Mouse (Mus musculus) kidney, embryonic 14.5 days (tissue): ENCODE measurements around the gene Prr5l. TPM values are rescaled to one million over a fixed set of nuclear protein-coding genes. Genes with fewer than 3 reads are reported as not detected.

Source experiments
- ATAC-seq: fragments of 200-750 bp; cut with Nextera tagmentation; 2 replicates; pipeline ENCODE4 v1.8.0; 2017; ENCODE audit warnings: moderate number of reproducible peaks, mild to moderate bottlenecking, moderate TSS enrichment, moderate library complexity; ENCODE audit not compliant: low FRiP score, low TSS enrichment
- H3K27ac ChIP-seq: fragments of 300-500 bp; sonication (generic); 2 replicates; pipeline ENCODE4 v1.5.1; 2014; ENCODE audit warnings: low read depth, mild to moderate bottlenecking, low read length, moderate library complexity, mixed read lengths
- H3K27me3 ChIP-seq: fragments of 300-500 bp; sonication (generic); 2 replicates; pipeline ENCODE4 v1.6.1; 2014; ENCODE audit warnings: mild to moderate bottlenecking, low read length; ENCODE audit not compliant: control insufficient read depth, insufficient read depth
- H3K36me3 ChIP-seq: fragments of 300-500 bp; sonication (generic); 2 replicates; pipeline ENCODE4 v1.6.1; 2014; ENCODE audit warnings: low read length, mixed read lengths; ENCODE audit not compliant: control insufficient read depth, insufficient read depth
- H3K4me1 ChIP-seq: fragments of 300-500 bp; sonication (generic); 2 replicates; pipeline ENCODE4 v1.6.1; 2014; ENCODE audit warnings: low read length, mixed read lengths; ENCODE audit not compliant: control insufficient read depth, insufficient read depth
- H3K4me2 ChIP-seq: fragments of 300-500 bp; sonication (generic); replicated peaks from 2 replicates; pipeline ENCODE4 v1.6.1; 2014; ENCODE audit warnings: low read depth, mild to moderate bottlenecking, low read length
- H3K4me3 ChIP-seq: fragments of 300-500 bp; sonication (generic); 2 replicates; pipeline ENCODE4 v1.5.1; 2014; ENCODE audit warnings: mild to moderate bottlenecking, low read length
- H3K9ac ChIP-seq: fragments of 300-500 bp; sonication (generic); 2 replicates; pipeline ENCODE4 v1.6.1; 2014; ENCODE audit warnings: low read depth, mild to moderate bottlenecking, low read length, moderate library complexity
- H3K9me3 ChIP-seq: fragments of 300-500 bp; sonication (generic); 2 replicates; pipeline ENCODE4 v1.6.1; 2016; ENCODE audit warnings: low read length; ENCODE audit not compliant: control insufficient read depth
- WGBS: fragments of 180-500 bp; shearing (Covaris S2); extraction: QIAGEN DNeasy Blood & Tissue Kit; methylation state at CpG from one replicate; pipeline ENCODE4 v1.1.7; 2014; 5-methylcytosine and 5-hydroxymethylcytosine counted together
- polyA plus RNA-seq: library from polyadenylated mRNA; unstranded; fragments of >200 nt; fragmentation: Nextera tagmentation; extraction: Ambion mirVana; gene quantifications from 2 replicates; pipeline ENCODE4 v1.2.1, GENCODE M21; 2014

Gene Prr5l
- polyA plus RNA-seq, 1 experiment from 2014 or later: 56.8 TPM

DNA sequence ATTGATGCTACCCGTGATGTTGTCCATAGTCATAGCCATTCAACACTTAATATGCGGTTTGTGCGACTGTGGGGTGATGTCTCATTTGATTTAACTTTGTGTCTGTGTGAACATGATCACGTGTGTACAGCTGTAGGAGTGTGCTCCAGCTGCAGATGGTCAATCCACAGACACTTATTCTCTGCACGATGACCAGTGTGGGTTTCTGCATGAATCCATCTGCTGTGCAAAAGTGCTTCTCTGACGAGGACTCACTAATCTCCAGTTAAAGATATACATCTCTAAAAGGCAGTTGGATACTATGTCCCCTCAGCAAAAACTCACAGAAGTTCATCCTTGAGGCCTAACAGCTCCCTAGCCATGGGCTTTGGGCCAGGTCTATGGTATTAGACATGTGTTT is 104.7 kb downstream of the Prr5l start:
- Histone ChIP-seq H3K27me3 (no peaks in the 10 kb centered on the region), H3K9me3 (no peaks in the 10 kb centered on the region), H3K4me3 (no peak overlapping the region), H3K9ac (no peak overlapping the region), H3K4me2 (no peak overlapping the region), H3K36me3 (no peaks in the 10 kb centered on the region; the same call in 1 of the 2 replicates), H3K27ac (no peak overlapping the region), H3K4me1 (no peaks in the 10 kb centered on the region)
- ATAC-seq: no peak
- WGBS: 93% methylated on average over 6 of the region's 6 CpGs

GRCm38 (mm10) chr2:101763503-101763902 is 119.3 kb downstream of the Prr5l start:
- no peak overlapping the region for H3K4me3 ChIP-seq
- 85% methylated on average over 5 of the region's 5 CpGs for WGBS
- no peak overlapping the region for H3K27ac ChIP-seq
- H3K9me3 ChIP-seq: no peaks in the 10 kb centered on the region
- 0 out of 2 replicates have a peak, but pooled peaks cover 5% of the 10 kb centered on the region for H3K4me1 ChIP-seq
- no peaks in the 10 kb centered on the region for H3K27me3 ChIP-seq
- no peak overlapping the region for H3K4me2 ChIP-seq
- no peak for ATAC-seq
- H3K36me3 ChIP-seq: peaks cover 30% of the 10 kb centered on the region
- H3K9ac ChIP-seq: no peak overlapping the region

DNA sequence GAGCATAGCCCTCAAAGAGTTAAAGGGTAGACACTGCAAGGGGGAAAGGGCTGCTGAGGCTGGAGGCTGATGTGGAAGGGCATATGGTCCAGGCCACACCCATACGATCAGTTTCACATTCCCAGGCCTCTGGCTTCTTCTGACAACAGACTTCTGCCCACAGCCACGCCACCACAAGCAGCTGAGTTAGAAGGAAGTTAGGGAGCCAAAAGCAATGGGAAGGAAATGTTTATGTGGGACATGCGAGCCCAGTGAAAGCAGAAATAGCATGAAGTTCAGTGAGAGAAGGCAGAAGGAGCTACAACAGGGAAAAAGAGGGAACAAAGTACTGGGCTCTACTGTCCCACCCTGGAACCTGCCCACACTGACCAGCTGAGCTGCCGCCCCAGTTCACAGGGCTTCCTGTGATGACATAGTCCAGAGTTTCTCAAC is 119.9 kb downstream of the Prr5l start:
- H3K27ac ChIP-seq: no peak overlapping the region
- H3K9me3 ChIP-seq: no peaks in the 10 kb centered on the region
- peak; percentile 41; the same call in 1 of the 2 replicates for ATAC-seq
- H3K27me3 ChIP-seq: no peaks in the 10 kb centered on the region
- WGBS: 44% methylated on average over 4 of the region's 4 CpGs
- no peak overlapping the region for H3K4me3 ChIP-seq
- no peak overlapping the region for H3K9ac ChIP-seq
- 0 out of 2 replicates have a peak, but pooled peaks cover 5% of the 10 kb centered on the region for H3K4me1 ChIP-seq
- no peak overlapping the region for H3K4me2 ChIP-seq
- peaks cover 33% of the 10 kb centered on the region for H3K36me3 ChIP-seq

DNA sequence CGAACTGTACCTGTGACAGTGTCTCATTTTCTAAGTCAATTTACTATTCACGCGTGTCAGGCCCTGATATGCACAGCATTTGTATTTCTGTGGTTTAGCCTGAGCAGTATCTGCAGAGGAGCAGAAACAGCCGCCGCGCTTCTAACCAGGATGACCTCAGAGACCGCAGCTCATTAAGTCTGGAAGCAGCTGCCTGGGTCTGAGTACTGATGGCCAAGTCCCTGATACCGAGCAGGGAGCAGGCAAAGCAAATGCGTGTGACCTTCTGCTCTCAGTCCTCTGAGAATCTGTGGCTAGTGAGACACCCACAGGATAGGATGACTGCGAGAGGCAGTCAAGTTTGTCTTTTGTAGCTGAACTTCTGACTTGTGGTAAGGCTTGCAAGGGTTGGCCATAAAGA is 120.4 kb downstream of the Prr5l start:
- H3K4me3 ChIP-seq: no peak overlapping the region
- H3K36me3 ChIP-seq: peaks cover 31% of the 10 kb centered on the region
- H3K27ac ChIP-seq: no peak overlapping the region; the same call in 1 of the 2 replicates
- H3K4me1 ChIP-seq: 0 out of 2 replicates have a peak, but pooled peaks cover 5% of the 10 kb centered on the region
- H3K9me3 ChIP-seq: no peaks in the 10 kb centered on the region
- WGBS: 37% methylated on average over 10 of the region's 10 CpGs
- H3K4me2 ChIP-seq: no peak overlapping the region
- no peak overlapping the region for H3K9ac ChIP-seq
- H3K27me3 ChIP-seq: no peaks in the 10 kb centered on the region
- peak; percentile 77 for ATAC-seq

DNA sequence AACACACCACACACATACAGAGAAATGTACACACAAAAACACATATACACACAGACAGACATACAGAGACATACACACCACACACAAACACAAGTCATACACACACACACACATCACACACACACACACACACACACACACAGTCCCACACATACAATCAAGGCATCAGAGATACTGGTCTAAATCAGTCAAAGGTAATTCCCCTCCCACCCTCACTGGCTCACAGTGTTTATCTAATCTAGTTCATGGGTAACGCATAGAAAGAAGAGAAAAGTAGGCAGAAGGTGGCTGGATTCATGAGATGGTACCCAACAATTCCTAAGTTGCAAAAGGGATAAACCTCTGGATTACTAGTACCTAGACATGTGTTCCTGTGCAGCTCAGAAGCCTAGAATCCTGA is 120.9 kb downstream of the Prr5l start:
- 83% methylated on average over 1 of the region's 1 CpGs for WGBS

DNA sequence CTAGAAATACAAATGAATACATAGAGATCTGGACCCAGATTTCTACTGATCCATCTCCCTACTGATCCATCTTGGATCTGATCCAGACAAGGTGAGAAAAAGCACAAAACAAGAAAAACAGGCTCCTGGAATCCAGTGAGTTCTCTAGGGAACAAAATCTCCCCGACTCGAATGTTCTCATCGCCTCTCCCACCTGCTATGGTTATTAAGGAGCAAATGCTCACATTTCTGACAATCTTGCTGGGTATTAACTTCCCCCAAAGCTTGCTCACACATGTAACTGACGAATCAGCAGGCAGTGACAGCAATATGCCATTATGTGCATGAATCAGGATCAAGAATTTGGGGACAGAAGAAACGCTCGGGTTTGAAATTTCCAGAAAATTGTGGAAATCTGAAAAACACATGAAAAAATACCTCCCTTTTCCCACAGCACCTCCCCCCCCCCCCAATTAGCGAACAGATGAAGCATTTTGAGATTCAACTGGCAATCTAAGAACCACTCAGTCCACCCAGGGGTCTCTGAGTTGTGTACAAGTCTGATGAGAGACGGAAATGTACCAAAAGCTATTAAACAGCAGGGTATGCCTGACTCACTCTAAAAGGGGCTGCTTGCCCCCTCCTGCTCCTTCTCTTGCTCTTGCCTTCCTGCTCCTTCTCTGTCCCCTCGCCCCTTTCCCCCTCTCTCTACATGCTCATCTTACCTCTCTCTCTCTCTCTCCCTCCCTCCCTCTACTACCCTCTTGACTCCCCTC is 123.1 kb downstream of the Prr5l start:
- Histone ChIP-seq H3K27me3 (no peaks in the 10 kb centered on the region), H3K36me3 (peaks cover 25% of the 10 kb centered on the region; the same call in 1 of the 2 replicates), H3K9ac (no peak overlapping the region), H3K4me1 (0 out of 2 replicates have a peak, but pooled peaks cover 5% of the 10 kb centered on the region), H3K9me3 (no peaks in the 10 kb centered on the region), H3K27ac (no peak overlapping the region), H3K4me2 (no peak overlapping the region), H3K4me3 (no peak overlapping the region)
- ATAC-seq: no peak
- WGBS: 78% methylated on average over 9 of the region's 9 CpGs

More for the DNA sequence above, 120.9 kb downstream of the Prr5l start:
- no peak overlapping the region for H3K4me3 ChIP-seq
- no peak overlapping the region; the same call in 1 of the 2 replicates for H3K27ac ChIP-seq
- H3K27me3 ChIP-seq: no peaks in the 10 kb centered on the region
- H3K9ac ChIP-seq: no peak overlapping the region
- 0 out of 2 replicates have a peak, but pooled peaks cover 5% of the 10 kb centered on the region for H3K4me1 ChIP-seq
- peaks cover 32% of the 10 kb centered on the region for H3K36me3 ChIP-seq
- ATAC-seq: no peak
- H3K9me3 ChIP-seq: no peaks in the 10 kb centered on the region
- no peak overlapping the region for H3K4me2 ChIP-seq

- 85% methylated on average over 1 of the region's 1 CpGs for WGBS
- no peaks in the 10 kb centered on the region for H3K4me1 ChIP-seq
- H3K27me3 ChIP-seq: no peaks in the 10 kb centered on the region
- peaks cover 19% of the 10 kb centered on the region; the same call in 1 of the 2 replicates for H3K36me3 ChIP-seq
- H3K9ac ChIP-seq: no peak overlapping the region
- no peak overlapping the region for H3K27ac ChIP-seq
- no peak overlapping the region for H3K4me3 ChIP-seq
- no peak overlapping the region for H3K4me2 ChIP-seq
- ATAC-seq: no peak
- H3K9me3 ChIP-seq: no peaks in the 10 kb centered on the region
Measured at GRCm38 (mm10) chr2:101757806-101758205, 125.0 kb downstream of the Prr5l start.

- Histone ChIP-seq H3K4me1 (peaks cover 11% of the 10 kb centered on the region; the same call in 1 of the 2 replicates), H3K4me2 (no peak overlapping the region), H3K9ac (no peak overlapping the region), H3K36me3 (peaks cover 16% of the 10 kb centered on the region; the same call in 1 of the 2 replicates), H3K27me3 (no peaks in the 10 kb centered on the region), H3K27ac (no peak overlapping the region), H3K9me3 (no peaks in the 10 kb centered on the region), H3K4me3 (no peak overlapping the region)
- WGBS: 49% methylated on average over 7 of the region's 7 CpGs
- no peak for ATAC-seq
Measured at GRCm38 (mm10) chr2:101756069-101756753, 126.6 kb downstream of the Prr5l start.
